Mouse (Mus musculus): Measurements from ENCODE around the gene Trex2.

DNA sequence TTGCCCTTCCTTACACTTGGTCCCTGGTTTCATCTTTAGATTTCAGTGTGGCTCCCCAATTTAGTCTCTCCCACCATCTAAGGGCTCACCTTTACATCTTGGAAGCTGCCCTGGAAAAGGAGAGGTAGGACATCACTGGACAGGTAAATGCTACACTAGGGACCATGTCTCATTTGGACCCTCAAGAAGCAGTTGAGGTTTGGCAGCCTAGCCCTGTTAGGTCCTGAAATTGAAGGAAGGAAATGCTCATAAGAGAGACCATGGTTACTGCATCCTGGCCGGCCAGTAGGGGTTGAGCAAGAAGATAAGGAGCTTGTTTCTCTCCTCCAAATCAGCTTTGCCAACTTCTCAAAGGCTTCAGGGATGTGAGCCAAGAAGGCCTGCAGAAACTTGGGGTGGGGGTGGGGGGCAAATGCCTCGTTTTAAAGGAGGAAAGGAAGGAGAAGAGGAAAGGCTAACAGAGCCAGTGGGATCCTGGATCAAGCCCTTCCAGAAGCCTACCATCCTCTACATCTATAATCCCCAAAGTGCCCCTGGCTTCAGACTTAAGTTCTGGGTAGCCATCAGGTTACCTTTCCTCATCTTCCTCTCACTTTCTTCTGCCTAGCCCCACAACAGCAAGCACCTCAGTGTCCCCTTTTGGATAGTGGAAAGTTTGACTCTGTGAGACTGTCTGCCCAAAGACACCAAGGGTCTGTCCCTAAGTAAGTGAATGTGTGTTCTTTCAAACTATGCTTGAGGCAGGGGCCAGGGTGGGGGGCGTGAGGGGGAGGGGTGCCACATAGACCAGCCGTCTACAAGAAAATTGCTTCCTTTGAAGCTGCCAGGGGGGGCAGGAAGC lies 47.7 kb upstream of the Trex2 start:
- TF ChIP-seq CTCF (IDR thresholded peaks at IDR 0.05; ENCODE audit: borderline replicate concordance, extremely low read depth, insufficient read depth, insufficient read length) (no peak), POLR2A (IDR thresholded peaks at IDR 0.05; ENCODE audit: borderline replicate concordance, extremely low read depth, insufficient read depth, insufficient read length, poor library complexity, severe bottlenecking) (no peak)
